Mouse (Mus musculus): ENCODE measurements around the gene Fsip1. TPM values are rescaled to one million over a fixed set of nuclear protein-coding genes. Genes with fewer than 3 reads are reported as not detected.

Gene Fsip1
- not detected for total RNA-seq (2023)

GRCm38 (mm10) chr2:118256621-118257053 is at the start of gene Fsip1:
Gene Fsip1, minus strand, starts transcription at chr2:118256966.

GRCm38 (mm10) chr2:118111488-118112131 is 145.2 kb downstream of the Fsip1 start, which contains the start of gene Thbs1:
Gene Thbs1, plus strand, starts transcription at chr2:118111876.

Other genes with a start within 250 kb of the Fsip1 start
- gene Thbs1, start 145.1 kb downstream of the Fsip1 start, total RNA-seq (2023), result 100 to 1,000 TPM; 391 to 438 TPM
- not detected for gene Gpr176, start 116.5 kb upstream of the Fsip1 start, total RNA-seq (2023)
- 1 to 10 TPM; 7.7 to 9.1 TPM for gene Eif2ak4, start 131.7 kb upstream of the Fsip1 start, total RNA-seq (2023)
- gene Srp14, start 222.7 kb upstream of the Fsip1 start, total RNA-seq (2023), result 10 to 100 TPM; 80.6 to 83.0 TPM

Measured in neutrophil, adult 83 days (primary cell).